Mouse (Mus musculus) ovary, adult 18-20 months (tissue): ENCODE results near the gene Ano9.

ENCODE experiments used
- DNase-seq: peaks from one replicate; pipeline ENCODE4 v3.0.0; 2022; ENCODE audit warnings: low spot score, mixed read lengths

The Ano9 gene

GRCm38 (mm10) chr7:141117636-141118035 is at the start of gene Ano9:
Gene Ano9, minus strand, starts transcription at chr7:141117806.
- DNase-seq: no peak

- no peak for DNase-seq
Measured at GRCm38 (mm10) chr7:141164850-141165249, 47.2 kb upstream of the Ano9 start.

GRCm38 (mm10) chr7:141164397-141164796 is 46.8 kb upstream of the Ano9 start:
- no peak for DNase-seq

GRCm38 (mm10) chr7:141155362-141155761 is 37.8 kb upstream of the Ano9 start:
- DNase-seq: no peak

GRCm38 (mm10) chr7:141148639-141149038 is 31.0 kb upstream of the Ano9 start:
- DNase-seq: no peak

- no peak for DNase-seq
Measured at GRCm38 (mm10) chr7:141147044-141147443, 29.4 kb upstream of the Ano9 start.

GRCm38 (mm10) chr7:141146043-141146595 is 28.5 kb upstream of the Ano9 start:
- DNase-seq: no peak

- DNase-seq: no peak
Measured at GRCm38 (mm10) chr7:141145403-141145802, 27.8 kb upstream of the Ano9 start.

- no peak for DNase-seq
Measured at GRCm38 (mm10) chr7:141144650-141145049, 27.0 kb upstream of the Ano9 start.

- DNase-seq: peak; percentile 48
Measured at GRCm38 (mm10) chr7:141143861-141144260, 26.3 kb upstream of the Ano9 start.

- DNase-seq: no peak
Measured at GRCm38 (mm10) chr7:141143112-141143511, 25.5 kb upstream of the Ano9 start.

- no peak for DNase-seq
Measured at GRCm38 (mm10) chr7:141141326-141141725, 23.7 kb upstream of the Ano9 start.

GRCm38 (mm10) chr7:141131904-141132755 is 14.5 kb upstream of the Ano9 start:
- no peak for DNase-seq

GRCm38 (mm10) chr7:141131024-141131820 is 13.6 kb upstream of the Ano9 start:
- peak; percentile 86 for DNase-seq

GRCm38 (mm10) chr7:141123517-141123856 is 5.9 kb upstream of the Ano9 start:
- no peak for DNase-seq

- DNase-seq: peak; percentile 94
Measured at GRCm38 (mm10) chr7:141122689-141123516, 5.3 kb upstream of the Ano9 start.

- no peak for DNase-seq
Measured at GRCm38 (mm10) chr7:141122245-141122644, 4.6 kb upstream of the Ano9 start, which contains the start of gene Ptdss2. Gene Ptdss2, plus strand, starts transcription at chr7:141122382.

- no peak for DNase-seq
Measured at GRCm38 (mm10) chr7:141121051-141121531, 3.5 kb upstream of the Ano9 start.

- no peak for DNase-seq
Measured at GRCm38 (mm10) chr7:141120605-141121004, 3.0 kb upstream of the Ano9 start.

- DNase-seq: no peak
Measured at GRCm38 (mm10) chr7:141119487-141119886, 1.9 kb upstream of the Ano9 start.

- no peak for DNase-seq
Measured at GRCm38 (mm10) chr7:141115874-141116273, 1.7 kb downstream of the Ano9 start.

- DNase-seq: no peak
Measured at GRCm38 (mm10) chr7:141103161-141103560, 14.4 kb downstream of the Ano9 start.
